Mouse (Mus musculus) stomach, embryonic 16.5 days (tissue): ENCODE data around the gene Plekha5. TPM values are rescaled to one million over a fixed set of nuclear protein-coding genes. Genes with fewer than 3 reads are reported as not detected.
A peak's percentile ranks its signal among the peaks of the same experiment; 100 is the strongest.

Experiments
- ATAC-seq: fragments of 200-750 bp; cut with Nextera tagmentation; 2 replicates; pipeline ENCODE4 v1.8.0; 2017; ENCODE audit warnings: moderate number of reproducible peaks, moderate TSS enrichment; ENCODE audit not compliant: insufficient read depth, low FRiP score
- H3K27ac ChIP-seq: fragments of 300-500 bp; sonication (generic); 2 replicates; pipeline ENCODE4 v1.5.1; 2014; ENCODE audit warnings: low read length
- H3K27me3 ChIP-seq: fragments of 300-500 bp; sonication (generic); 2 replicates; pipeline ENCODE4 v1.6.1; 2014; ENCODE audit warnings: low read length, control low read depth, mixed read lengths; ENCODE audit not compliant: control insufficient read depth, insufficient read depth
- H3K36me3 ChIP-seq: fragments of 300-500 bp; sonication (generic); 2 replicates; pipeline ENCODE4 v1.6.1; 2014; ENCODE audit warnings: low read length; ENCODE audit not compliant: control insufficient read depth, insufficient read depth
- H3K4me1 ChIP-seq: fragments of 300-500 bp; sonication (generic); 2 replicates; pipeline ENCODE4 v1.6.1; 2014; ENCODE audit warnings: low read length, control low read depth, mixed read lengths; ENCODE audit not compliant: control insufficient read depth, insufficient read depth
- H3K4me2 ChIP-seq: fragments of 300-500 bp; sonication (generic); 2 replicates; pipeline ENCODE4 v1.6.1; 2014; ENCODE audit warnings: low read depth, low read length, mixed read lengths
- H3K4me3 ChIP-seq: fragments of 300-500 bp; sonication (generic); replicated peaks from 2 replicates; pipeline ENCODE4 v1.5.1; 2014; ENCODE audit warnings: mild to moderate bottlenecking, low read length
- H3K9ac ChIP-seq: fragments of 300-500 bp; sonication (generic); 2 replicates; pipeline ENCODE4 v1.6.1; 2014; ENCODE audit warnings: low read length
- H3K9me3 ChIP-seq: fragments of 300-500 bp; sonication (generic); replicated peaks from 2 replicates; pipeline ENCODE4 v1.6.1; 2016; ENCODE audit warnings: low read length, control low read depth; ENCODE audit not compliant: control insufficient read depth
- WGBS: fragments of 180-500 bp; shearing (Covaris S2); extraction: QIAGEN DNeasy Blood & Tissue Kit; methylation state at CpG from one replicate; pipeline ENCODE4 v1.1.7; 2014; 5-methylcytosine and 5-hydroxymethylcytosine counted together
- polyA plus RNA-seq: library from polyadenylated mRNA; unstranded; fragments of >200 nt; fragmentation: Nextera tagmentation; extraction: Ambion mirVana; gene quantifications from 2 replicates; pipeline ENCODE4 v1.2.1, GENCODE M21; 2015

Gene Plekha5
- polyA plus RNA-seq, 1 experiment from 2014 or later = 35.0 TPM

DNA sequence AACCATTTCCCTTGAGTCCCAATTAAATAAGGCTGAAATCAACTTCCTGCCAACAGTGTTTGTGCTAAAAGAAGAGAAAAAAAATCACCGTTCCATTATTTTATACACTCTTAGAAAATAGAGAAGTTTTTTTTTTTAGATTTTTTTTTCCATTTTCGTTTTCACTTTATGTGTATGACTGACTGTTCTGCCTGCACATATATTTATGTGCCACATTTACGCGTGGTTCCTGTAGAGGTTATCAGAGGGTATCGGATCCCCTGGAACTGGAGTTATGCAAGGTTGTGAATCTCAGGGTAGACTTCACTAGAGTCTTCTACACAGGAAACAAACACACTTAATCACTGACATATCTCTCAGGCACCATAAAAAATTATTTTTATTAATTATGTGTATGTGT lies 186.3 kb downstream of the Plekha5 start:
- 93% methylated on average over 5 of the region's 5 CpGs for WGBS
- no peak for ATAC-seq

DNA sequence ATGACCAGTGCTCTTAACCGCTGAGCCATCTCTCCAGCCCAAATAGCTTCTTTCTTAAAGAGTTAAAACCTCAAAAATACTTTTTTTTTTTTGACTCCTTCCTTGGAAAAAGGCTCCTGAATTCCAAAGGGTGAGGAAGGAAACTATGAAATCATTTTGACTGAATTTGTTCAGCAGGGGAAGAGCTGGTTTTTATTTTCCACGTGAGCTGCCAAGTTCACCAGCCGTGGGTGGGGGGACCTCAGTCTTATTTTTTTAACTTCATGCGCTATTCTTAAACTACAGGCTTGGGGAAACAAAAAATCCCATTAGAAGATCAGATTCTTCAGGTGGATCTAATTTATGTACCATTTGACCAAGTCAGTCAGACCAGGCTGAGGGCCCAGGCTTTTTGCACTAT lies 187.4 kb downstream of the Plekha5 start:
- H3K27me3 ChIP-seq = no peaks in the 10 kb centered on the region
- ATAC-seq = no peak
- WGBS = 75% methylated on average over 4 of the region's 4 CpGs
- no peaks in the 10 kb centered on the region for H3K9me3 ChIP-seq
- no peak overlapping the region for H3K4me3 ChIP-seq
- no peaks in the 10 kb centered on the region for H3K4me1 ChIP-seq
- H3K4me2 ChIP-seq = no peak overlapping the region
- H3K9ac ChIP-seq = no peak overlapping the region
- no peak overlapping the region for H3K27ac ChIP-seq
- H3K36me3 ChIP-seq = no peaks in the 10 kb centered on the region

More for the DNA sequence above, 186.3 kb downstream of the Plekha5 start:
- Histone ChIP-seq H3K4me3 (no peak overlapping the region), H3K9ac (no peak overlapping the region), H3K27ac (no peak overlapping the region), H3K27me3 (no peaks in the 10 kb centered on the region), H3K4me2 (no peak overlapping the region), H3K9me3 (no peaks in the 10 kb centered on the region), H3K36me3 (no peaks in the 10 kb centered on the region), H3K4me1 (no peaks in the 10 kb centered on the region)

DNA sequence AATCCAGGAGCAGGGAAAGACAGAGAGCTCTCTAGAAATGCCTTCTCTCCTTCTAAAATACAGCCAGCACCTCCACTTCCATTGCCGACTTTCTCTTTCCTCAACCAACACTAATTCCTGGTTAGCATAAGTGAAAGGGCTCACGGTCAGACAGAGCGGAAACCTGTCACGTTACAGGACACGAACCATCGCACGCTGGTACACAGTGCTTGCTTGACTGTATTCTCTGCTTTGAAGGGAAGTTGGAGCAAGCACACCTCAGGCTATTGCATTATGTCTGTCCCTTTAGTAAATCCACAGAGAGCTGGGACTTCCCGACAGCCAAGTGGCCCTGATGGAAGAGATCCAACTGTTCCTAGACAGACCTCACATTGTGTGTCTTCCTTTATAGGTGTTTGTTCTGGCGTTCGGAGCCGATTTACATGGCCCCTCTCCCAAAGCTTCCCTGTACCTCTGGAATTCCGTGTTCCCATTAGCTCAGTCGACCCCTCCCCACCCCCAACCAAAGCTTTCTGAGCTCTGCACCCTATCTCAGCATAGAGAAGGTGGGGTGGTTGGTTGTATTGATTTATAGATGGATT lies 188.1 kb downstream of the Plekha5 start:
- WGBS = 71% methylated on average over 13 of the region's 13 CpGs

DNA sequence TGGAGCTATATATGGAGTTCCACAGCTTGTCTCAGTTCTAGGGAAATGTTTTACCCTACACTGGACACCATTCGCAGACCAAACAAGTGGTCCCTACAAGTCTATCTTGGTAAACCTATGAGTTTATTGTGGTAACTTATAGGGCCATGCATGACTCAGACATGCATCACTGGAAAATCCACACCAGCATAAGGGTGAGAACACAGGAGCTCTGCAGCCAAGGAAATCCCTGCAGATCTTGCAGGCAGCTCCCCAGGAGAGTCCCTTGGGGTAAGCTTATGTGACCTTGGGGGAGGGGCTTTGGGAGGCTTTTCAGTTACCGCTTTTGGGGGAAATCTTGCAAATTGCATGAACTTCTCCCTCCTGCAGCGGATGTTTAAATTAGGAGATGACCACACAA lies 190.0 kb downstream of the Plekha5 start:
- Histone ChIP-seq H3K4me3 (no peak overlapping the region), H3K27me3 (no peaks in the 10 kb centered on the region), H3K27ac (no peak overlapping the region), H3K4me2 (no peak overlapping the region), H3K4me1 (no peaks in the 10 kb centered on the region), H3K9ac (no peak overlapping the region), H3K36me3 (no peaks in the 10 kb centered on the region), H3K9me3 (no peaks in the 10 kb centered on the region)
- WGBS = 72% methylated on average over 3 of the region's 3 CpGs
- ATAC-seq = no peak

More for the DNA sequence above, 188.1 kb downstream of the Plekha5 start:
- no peaks in the 10 kb centered on the region for H3K4me1 ChIP-seq
- H3K9ac ChIP-seq = no peak overlapping the region
- H3K27ac ChIP-seq = no peak overlapping the region
- no peak overlapping the region for H3K4me3 ChIP-seq
- H3K27me3 ChIP-seq = no peaks in the 10 kb centered on the region
- no peaks in the 10 kb centered on the region for H3K9me3 ChIP-seq
- no peak for ATAC-seq
- no peaks in the 10 kb centered on the region for H3K36me3 ChIP-seq
- no peak overlapping the region for H3K4me2 ChIP-seq

DNA sequence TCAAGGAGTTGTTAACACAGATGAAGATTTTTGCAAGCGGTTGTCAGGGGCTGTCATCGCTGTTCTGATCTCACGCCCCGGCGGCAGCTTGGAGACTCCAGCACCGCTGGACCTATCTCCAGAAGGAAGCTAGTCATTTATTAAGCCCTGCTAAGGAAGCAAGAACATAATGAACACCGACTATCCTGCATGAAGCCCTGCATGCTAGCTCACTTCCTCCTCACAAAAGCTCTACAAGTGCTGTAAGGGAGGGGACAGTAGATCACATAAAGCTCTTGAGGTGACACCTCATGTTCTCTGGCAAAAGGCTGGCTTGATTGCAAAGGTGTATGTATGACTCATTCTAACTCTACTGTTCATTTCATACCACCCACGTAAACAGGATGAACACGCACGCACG lies 190.9 kb downstream of the Plekha5 start:
- 74% methylated on average over 11 of the region's 11 CpGs for WGBS
- ATAC-seq = no peak; the same call in 1 of the 2 replicates

DNA sequence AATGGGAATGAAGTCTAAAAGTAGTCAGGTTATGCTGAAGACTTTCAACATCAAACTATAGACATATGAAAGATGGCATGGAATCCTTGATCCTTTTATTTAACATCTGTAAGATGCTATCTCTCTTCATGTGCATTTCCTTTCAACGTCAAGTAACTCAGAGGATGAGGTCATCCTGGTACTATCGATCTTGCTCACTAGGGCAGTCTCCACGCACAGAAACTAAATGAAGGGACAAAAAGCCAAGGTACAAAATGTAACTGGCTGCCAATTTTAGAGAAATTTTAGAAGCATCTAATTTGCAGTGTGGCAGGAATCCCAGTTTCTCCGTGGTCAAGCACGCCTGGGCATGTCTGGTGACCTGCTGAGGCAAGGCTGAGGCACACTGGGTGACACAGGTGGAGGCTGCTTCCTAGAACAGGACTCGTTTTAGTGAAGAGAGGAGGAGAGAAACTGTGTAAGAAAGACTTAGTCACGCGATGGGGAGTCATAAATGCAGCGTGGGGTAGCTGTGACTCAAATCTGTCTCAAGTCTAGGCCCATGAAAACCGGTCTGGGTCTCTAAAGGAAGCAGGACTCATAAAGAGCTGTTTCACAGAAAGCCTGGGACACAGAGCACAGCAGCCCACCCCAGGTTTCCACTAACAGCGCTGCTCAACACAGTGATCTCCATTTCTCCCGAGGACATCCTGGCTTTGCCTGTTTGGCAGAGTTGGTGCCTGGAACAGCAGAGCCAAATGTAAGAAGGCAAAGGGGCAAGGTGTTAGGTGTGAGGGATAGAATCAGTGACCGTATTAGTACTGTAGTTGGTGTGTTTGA lies 196.9 kb downstream of the Plekha5 start:
- H3K27ac ChIP-seq = peak overlapping the region; percentile 87
- 56% methylated on average over 13 of the region's 13 CpGs for WGBS
- H3K4me3 ChIP-seq = no peak overlapping the region
- H3K27me3 ChIP-seq = no peaks in the 10 kb centered on the region
- no peak for ATAC-seq
- H3K36me3 ChIP-seq = no peaks in the 10 kb centered on the region
- no peak overlapping the region for H3K4me2 ChIP-seq
- H3K9ac ChIP-seq = no peak overlapping the region
- peaks cover 6% of the 10 kb centered on the region for H3K4me1 ChIP-seq
- no peaks in the 10 kb centered on the region for H3K9me3 ChIP-seq

More for the DNA sequence above, 190.9 kb downstream of the Plekha5 start:
- H3K27me3 ChIP-seq = no peaks in the 10 kb centered on the region
- H3K9ac ChIP-seq = no peak overlapping the region
- H3K36me3 ChIP-seq = no peaks in the 10 kb centered on the region
- no peaks in the 10 kb centered on the region for H3K4me1 ChIP-seq
- H3K4me3 ChIP-seq = no peak overlapping the region
- no peaks in the 10 kb centered on the region for H3K9me3 ChIP-seq
- H3K27ac ChIP-seq = peak overlapping the region; percentile 10; the same call in 1 of the 2 replicates
- H3K4me2 ChIP-seq = no peak overlapping the region

DNA sequence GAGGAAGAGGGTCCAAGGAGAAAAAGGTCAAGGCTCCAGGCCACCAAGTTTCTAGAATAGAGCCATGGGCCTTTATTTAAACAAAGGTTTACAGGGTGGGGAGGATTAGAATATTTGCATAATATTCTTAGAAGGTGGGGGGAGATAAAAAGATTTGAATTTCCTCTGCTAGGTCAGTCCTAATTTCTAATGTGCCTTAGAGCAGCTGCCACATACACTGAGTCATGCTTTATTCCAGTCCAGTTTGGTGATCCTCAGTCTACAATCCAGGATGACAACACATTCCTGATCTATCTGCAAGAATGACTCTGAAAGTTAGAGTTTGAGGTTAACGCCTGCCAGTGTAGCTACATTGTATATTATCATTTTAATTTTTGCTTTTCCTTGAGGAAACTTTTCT lies 197.8 kb downstream of the Plekha5 start:
- ATAC-seq = no peak
- Histone ChIP-seq H3K4me3 (no peak overlapping the region), H3K27ac (peak overlapping the region; percentile 87), H3K27me3 (no peaks in the 10 kb centered on the region), H3K9ac (no peak overlapping the region), H3K9me3 (no peaks in the 10 kb centered on the region), H3K4me1 (peaks cover 15% of the 10 kb centered on the region), H3K36me3 (no peaks in the 10 kb centered on the region), H3K4me2 (no peak overlapping the region)
- 90% methylated on average over 1 of the region's 1 CpGs for WGBS

DNA sequence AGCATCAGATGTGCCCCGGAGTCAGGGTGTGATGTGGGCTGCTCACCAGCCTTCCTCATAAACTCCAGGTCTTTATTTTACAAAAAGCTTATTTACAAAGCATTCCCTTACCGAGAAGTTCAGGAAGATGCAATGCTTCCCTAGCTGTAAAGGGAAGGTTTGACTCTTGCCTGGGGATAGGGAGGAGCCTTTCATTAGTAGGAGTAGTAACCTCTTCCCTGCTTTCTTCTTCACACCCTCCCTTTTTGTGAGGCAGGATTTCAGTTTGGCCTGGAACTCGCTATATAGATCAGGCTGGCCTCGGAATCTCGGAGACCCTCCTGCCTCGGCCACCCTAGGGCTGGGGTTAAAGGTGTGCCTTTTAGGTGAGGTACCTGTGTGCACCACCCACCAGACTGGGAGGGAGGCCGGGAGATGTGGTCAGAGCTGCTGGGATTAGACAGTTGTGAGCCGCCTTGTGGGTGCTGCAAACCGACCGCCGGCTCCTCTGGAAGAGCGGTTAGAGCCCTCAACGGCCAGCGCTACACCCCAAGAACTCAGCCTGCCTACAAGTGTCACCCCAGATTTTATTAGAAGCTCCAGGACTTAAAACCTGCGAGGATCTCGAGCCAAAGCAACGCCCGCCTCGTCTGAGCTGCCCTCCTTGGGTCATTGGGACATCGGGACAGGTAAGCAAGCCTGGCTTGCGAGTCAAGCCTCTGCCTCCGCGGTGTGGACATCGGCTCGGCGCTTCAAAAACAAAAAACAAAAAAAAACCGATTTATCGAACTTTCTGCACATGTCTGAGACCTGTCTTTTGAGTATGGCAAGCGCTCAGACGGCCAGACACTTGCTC lies 198.8 kb downstream of the Plekha5 start, which contains the start of gene Aebp2:
Aebp2 (plus strand) TSS at position 273 of the 835 bp plus-strand sequence.
- H3K4me2 ChIP-seq = peak within 1 kb of the TSS; percentile 55
- H3K36me3 ChIP-seq = no peaks in the 10 kb centered on the region
- H3K9me3 ChIP-seq = no peaks in the 10 kb centered on the region
- H3K4me3 ChIP-seq = peak within 1 kb of the TSS; percentile 96
- peaks cover 19% of the 10 kb centered on the region for H3K4me1 ChIP-seq
- H3K27me3 ChIP-seq = no peaks in the 10 kb centered on the region
- H3K27ac ChIP-seq = peak within 1 kb of the TSS; percentile 96
- WGBS = 42% methylated on average over 30 of the region's 30 CpGs
- no peak for ATAC-seq
- H3K9ac ChIP-seq = peak within 1 kb of the TSS; percentile 100
